Mouse (Mus musculus): ENCODE measurements around the gene Cyp2u1.

The Cyp2u1 gene

DNA sequence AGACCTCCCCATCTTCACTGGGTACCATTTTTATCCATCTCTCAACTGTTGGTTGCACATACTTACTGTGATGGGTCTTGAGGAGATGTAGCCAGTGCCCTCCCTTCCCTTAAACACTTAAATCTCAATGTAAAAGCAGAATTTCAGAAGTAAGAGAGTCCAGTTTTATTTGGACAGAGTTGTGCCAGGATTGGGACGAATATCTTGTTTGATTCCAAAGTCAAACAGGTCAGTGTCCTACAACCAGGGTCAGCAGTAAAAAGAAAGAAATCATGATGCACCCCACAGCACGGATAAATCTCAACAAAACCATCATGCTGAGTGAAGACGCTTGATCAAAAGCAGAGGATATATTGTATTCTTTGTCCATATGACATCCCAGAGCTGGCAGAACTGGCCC, 4.8 kb upstream of the Cyp2u1 start:
- no peak for ATAC-seq (ENCODE audit: insufficient number of reproducible peaks, low FRiP score, low TSS enrichment)

GRCm38 (mm10) chr3:131306255-131306654, 3.2 kb upstream of the Cyp2u1 start:
- ATAC-seq (ENCODE audit: insufficient number of reproducible peaks, low FRiP score, low TSS enrichment) = no peak

GRCm38 (mm10) chr3:131303320-131303714, 290 bp upstream of the Cyp2u1 start:
- peak; percentile 26 for ATAC-seq (ENCODE audit: insufficient number of reproducible peaks, low FRiP score, low TSS enrichment)

- no peak for ATAC-seq (ENCODE audit: insufficient number of reproducible peaks, low FRiP score, low TSS enrichment)
These were observed 3.1 kb downstream of the Cyp2u1 start for GRCm38 (mm10) chr3:131299908-131300307.

DNA sequence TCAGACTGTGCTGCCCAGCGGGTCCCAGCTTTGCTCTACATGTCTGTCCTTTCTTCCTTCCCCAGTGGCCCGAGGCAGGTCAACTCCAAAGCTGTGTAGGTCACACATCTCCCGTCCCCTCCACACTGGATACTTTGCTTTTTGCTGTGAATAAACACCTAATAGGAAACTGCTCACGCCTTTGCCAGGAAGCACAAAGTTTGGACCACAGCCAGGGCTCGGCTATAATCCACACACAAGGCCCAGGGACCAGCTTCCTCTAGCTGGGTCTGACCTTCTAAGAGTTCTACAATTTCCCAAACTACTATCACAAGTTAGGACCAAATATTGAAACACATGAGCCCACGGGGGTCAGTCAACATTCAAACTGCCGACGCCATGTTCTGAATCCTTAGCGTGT, 3.9 kb downstream of the Cyp2u1 start:
- ATAC-seq (ENCODE audit: insufficient number of reproducible peaks, low FRiP score, low TSS enrichment) = no peak

DNA sequence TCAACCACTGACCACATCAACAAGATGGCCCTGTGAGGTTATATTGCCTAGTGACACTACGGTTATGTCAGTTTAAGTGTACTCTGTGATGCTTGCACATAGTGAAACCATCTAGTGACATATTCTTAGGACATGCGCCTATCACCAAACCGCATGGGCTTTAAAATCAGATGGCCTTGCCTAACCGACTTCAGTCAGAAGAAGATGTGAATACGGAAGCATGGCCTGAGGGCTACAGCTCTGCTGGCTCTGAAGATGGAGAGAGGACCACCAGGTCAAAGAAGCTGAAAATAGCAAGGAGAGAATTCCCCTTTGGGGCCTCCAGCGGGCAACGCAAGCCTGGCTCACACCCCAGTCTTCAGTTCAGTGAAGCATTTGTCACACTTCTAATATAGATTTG, 6.1 kb downstream of the Cyp2u1 start:
- no peak for ATAC-seq (ENCODE audit: insufficient number of reproducible peaks, low FRiP score, low TSS enrichment)

DNA sequence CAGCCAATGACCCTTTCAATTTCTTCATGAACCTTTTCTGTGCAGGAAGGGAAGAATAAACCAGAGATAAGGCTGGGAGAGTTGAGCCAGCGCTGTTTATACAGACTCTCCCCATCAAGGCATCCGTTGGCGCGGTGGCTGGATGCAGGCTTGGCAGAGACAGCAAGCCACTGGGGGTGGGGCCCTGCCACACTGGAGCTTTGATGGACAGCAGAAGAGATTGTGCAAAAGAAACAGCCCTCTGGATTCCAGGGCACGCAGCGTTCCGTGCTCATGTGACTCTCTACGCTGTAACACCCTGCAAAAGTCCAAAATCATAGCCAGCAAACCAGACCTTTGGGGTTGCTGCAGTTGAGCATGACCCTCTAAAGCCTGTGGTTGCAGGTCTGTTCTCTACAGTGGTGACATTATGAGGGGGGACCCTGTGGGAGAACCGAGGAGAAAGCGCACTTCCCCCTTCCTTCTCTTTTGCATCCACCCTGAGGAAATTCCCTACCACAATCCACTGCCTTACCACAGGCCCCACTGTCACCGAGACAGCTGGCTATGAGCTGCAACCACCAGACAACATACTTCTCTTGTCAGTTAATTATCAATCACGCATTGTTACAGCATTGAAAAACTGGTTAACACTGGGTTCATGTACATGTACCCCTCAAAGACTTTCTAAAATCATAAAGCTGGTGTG, 7.4 kb downstream of the Cyp2u1 start:
- no peak for ATAC-seq (ENCODE audit: insufficient number of reproducible peaks, low FRiP score, low TSS enrichment)

DNA sequence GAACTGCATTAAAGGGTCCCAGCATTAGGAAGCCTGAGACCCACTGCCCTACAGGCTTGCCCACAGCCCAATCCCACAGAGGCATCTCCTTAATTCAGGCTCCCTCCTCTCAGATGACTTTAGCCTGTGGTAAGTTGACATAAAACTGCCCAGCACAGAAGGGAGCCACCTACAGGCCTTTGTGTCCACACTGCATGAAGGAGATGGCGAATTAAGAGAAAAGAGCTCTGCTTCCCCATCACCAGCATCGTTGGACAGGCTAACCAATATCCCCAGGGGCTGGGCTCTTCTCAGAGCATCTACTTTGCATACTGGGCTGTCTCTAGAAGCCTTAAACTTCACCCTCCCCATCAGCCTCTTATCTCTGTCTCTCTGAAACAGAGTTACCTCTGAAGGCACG, 8.5 kb downstream of the Cyp2u1 start:
- ATAC-seq (ENCODE audit: insufficient number of reproducible peaks, low FRiP score, low TSS enrichment) = no peak

DNA sequence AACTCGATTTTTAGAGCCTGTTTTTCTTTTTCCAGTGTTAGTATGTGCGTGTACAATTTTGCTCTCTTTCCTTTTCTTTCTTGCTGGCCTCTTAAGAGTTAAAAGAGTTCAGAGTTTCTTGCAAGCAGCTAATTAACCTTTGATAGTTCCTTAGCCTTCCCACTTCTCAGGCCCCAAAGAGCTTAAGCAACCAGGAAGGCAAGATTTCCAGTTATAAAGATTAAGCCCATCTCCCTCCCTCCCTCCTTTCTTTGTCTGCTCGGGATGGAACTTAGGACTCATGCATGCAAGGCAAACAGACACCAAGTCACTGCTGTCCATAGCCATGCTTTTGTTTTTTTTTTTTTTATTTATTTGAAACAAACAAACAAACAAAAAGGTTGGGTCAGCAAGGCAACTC, 10.1 kb downstream of the Cyp2u1 start:
- no peak for ATAC-seq (ENCODE audit: insufficient number of reproducible peaks, low FRiP score, low TSS enrichment)

GRCm38 (mm10) chr3:131292349-131292748, 10.7 kb downstream of the Cyp2u1 start:
- no peak for ATAC-seq (ENCODE audit: insufficient number of reproducible peaks, low FRiP score, low TSS enrichment)

DNA sequence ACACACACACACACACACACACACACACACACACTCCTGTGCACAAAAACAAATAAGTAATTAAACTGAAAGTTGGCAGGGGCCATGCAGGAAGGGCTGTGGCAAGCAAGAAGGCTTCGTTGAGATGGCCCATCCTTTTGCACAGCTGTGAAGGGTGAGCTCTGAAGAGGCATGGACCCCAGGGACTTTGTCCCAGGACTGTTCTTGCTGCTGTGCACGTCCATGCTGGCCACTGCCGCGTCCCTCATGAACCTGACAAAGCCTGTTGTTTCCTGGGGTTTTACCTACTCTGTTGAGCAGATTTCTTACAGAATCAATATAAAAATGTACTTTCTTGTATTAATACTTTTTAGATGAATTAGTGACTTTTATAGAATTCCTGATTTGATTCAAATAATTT, 11.1 kb downstream of the Cyp2u1 start:
- no peak for ATAC-seq (ENCODE audit: insufficient number of reproducible peaks, low FRiP score, low TSS enrichment)

GRCm38 (mm10) chr3:131274151-131274550, 28.9 kb downstream of the Cyp2u1 start:
- no peak for ATAC-seq (ENCODE audit: insufficient number of reproducible peaks, low FRiP score, low TSS enrichment)

DNA sequence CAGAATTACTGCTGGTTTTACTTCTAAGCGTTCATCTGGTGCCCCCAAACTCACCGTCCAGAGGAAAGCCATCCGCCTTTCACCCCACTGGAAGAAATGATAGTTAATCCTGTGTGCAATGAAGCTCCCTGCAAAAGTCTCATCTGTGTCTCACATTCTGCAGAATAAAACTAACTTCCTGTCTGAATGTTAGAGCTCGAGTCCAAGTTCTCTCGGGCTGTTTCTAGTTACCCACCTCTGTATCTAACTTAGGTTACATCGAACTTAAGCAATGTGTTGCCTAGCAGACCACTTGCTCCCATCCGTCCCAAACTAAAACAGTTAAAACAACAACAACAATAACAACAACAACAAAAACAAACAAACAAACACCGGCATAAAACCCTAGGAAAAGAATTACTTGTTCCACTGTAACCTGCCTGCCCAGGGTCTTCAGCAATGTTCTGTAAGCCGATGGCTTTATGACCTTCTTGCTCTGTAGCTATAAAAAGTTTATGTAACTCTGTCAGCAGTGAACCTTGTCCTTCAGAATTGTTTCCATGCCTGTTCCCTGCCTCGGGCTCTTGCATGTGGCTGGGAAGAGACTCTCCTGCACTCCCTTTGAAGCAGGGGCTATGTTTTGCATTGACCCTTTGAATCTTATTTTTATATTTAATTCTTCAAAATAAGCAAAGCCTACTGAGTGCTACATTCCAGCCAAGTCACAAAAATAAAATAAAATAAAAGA, 30.5 kb downstream of the Cyp2u1 start:
- no peak for ATAC-seq (ENCODE audit: insufficient number of reproducible peaks, low FRiP score, low TSS enrichment)

DNA sequence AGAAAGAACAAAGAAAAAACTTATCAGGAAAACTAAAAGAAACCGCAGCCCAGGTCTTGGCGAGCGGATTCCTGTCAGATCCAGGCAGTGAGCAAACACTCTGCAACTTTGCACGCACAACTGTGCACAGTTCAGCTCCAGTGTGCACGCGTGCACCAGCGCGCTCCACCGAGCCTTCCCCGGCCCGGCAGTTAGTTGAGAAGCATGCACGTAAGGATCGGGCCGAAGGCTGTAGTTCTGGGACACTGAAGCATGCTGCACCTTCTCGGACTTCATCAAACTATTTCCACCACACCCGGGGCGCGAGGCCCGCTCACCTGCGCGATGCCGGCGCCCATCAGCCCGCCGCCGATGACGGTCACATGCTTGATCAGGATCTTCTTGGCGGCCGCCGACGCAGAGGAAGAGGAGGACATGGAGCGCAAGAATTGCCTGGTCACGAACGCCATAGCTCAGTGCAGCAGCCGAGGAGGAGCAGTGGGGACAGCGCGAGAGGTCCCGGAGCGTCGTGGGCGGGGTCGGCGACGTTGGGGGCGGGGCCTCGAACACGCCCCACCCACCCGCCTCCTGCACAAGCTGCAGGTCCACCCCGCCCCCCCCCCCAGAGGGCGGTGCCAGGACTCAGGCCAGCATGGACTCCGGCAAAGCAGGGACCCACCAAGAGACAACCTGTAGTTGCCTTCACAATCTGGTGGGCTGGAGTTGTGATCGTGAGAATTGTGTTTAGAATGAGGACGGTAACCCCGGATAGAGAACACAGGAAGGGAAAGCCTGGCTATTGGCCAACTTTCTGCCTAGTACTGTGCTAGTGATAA, 31.3 kb downstream of the Cyp2u1 start, which contains the start of gene Hadh:
Hadh (minus strand) TSS at position 543 of the 815 bp plus-strand sequence.
- peak; percentile 72 for ATAC-seq (ENCODE audit: insufficient number of reproducible peaks, low FRiP score, low TSS enrichment)

DNA sequence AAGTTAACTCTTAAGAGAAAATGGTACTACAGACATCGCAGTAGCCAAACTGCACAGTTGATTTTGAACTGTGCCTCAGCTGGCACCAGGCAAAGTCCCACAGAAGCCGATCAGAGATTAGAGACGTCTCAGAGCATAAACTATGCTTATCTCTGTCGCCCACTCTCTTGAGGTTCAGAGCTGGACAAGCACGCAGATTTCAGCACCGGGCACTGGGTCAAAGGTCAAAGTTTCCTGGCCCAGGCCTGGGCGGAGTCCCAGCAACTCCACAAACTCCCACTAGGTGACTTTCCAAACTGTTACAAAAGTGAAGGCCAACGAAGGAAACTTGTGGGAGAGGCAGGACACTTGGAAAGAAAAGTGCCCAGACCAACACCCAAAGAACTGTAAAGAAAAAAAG, 31.9 kb downstream of the Cyp2u1 start:
- no peak for ATAC-seq (ENCODE audit: insufficient number of reproducible peaks, low FRiP score, low TSS enrichment)

DNA sequence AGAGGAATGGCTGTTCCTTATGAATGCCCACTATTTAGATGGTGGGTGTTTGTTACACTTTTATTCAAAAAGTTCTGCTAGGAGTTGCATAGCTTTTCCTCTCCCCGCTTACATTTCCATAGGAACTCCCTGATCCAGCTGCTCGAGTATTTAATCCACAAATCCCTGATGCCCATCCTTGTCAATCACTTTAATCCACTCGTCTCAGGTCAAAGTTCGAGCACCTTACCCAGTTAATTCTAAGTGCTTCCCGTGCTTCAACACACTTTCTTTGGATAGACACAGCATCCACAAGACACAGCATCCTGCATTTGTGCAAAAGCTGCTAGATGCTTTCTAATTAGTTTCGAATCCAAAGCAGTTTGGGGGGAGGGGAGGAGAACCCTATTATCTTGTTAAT, 32.6 kb downstream of the Cyp2u1 start:
- ATAC-seq (ENCODE audit: insufficient number of reproducible peaks, low FRiP score, low TSS enrichment) = no peak

DNA sequence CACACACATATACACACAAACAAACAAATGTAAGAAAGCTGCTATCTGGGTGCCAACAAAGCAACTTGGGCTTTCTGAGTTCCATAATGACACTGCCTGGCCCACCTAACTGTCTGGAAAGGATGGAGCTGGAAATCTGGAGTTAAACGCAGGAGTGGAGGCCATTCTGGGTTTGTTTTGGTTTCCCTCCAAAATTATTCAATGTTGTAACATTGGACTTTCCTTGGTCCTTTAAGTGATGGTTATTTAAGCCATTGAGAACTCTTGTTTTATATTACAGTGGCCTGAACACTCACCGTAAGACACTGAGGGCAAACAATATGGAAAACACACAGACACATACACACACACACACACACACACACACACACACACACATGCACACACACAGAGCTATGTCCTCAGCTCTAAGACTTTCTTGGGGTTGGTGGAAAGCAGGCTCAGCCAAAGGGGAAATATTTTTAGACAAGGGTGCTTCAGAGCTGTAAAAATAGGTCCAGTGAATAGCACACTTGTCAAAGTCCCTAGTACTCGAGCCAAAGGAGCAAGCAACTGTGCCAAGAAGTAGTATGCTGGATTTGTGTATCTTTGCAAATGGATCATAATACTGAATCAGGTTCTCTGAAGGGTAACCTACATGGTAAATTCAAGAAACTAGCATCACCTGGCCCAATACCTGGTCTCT, 36.5 kb downstream of the Cyp2u1 start:
- no peak for ATAC-seq (ENCODE audit: insufficient number of reproducible peaks, low FRiP score, low TSS enrichment)

- ATAC-seq (ENCODE audit: insufficient number of reproducible peaks, low FRiP score, low TSS enrichment) = no peak
These were observed 37.5 kb downstream of the Cyp2u1 start for GRCm38 (mm10) chr3:131265516-131265915.

GRCm38 (mm10) chr3:131263766-131264486, 39.1 kb downstream of the Cyp2u1 start:
- ATAC-seq (ENCODE audit: insufficient number of reproducible peaks, low FRiP score, low TSS enrichment) = no peak

- ATAC-seq (ENCODE audit: insufficient number of reproducible peaks, low FRiP score, low TSS enrichment) = no peak
These were observed 42.6 kb downstream of the Cyp2u1 start for GRCm38 (mm10) chr3:131260418-131260817.
